Mouse (Mus musculus): ENCODE measurements at regions not wholly inside any gene's neighbourhood (a gene's known extent, or its start where the extent isn't known, plus 50 kb on each side); places are given as distances from the start of the nearest gene placed in this dataset.

- H3K36me3 ChIP-seq (replicated peaks in 1 of 2; ENCODE audit: control insufficient read depth in 1 of 2, insufficient read depth in 1 of 2, low read length in 1 of 2): no peaks in the 10 kb centered on the region
- dilution Hi-C loops (cut with MboI; ENCODE audit: extremely low pct_ligation_motif_present, extremely low pct_unique_long_range_greater_than_20kb, low sequenced_read_pairs): no loop called here
- H3K4me1 ChIP-seq (ENCODE audit: control insufficient read depth in 1 of 2, insufficient read depth in 2 of 2): peaks cover 31 to 54% of the 10 kb centered on the region in 2 experiments
- DNase-seq (ENCODE audit: extremely low read depth): peak; percentile 61
- TF ChIP-seq USF1 (IDR thresholded peaks at IDR 0.05; ENCODE audit: low read depth, low read length) (peak; percentile 33; the same call in 1 of the 2 replicates), UBTF (IDR thresholded peaks at IDR 0.05; ENCODE audit: low read depth, low read length) (no peak), MYC (IDR thresholded peaks at IDR 0.05; ENCODE audit: low read depth, low read length) (peak; percentile 13; the same call in 1 of the 2 replicates), MAX (IDR thresholded peaks at IDR 0.05; ENCODE audit: low read length) (peak; percentile 77)
- no peaks in the 10 kb centered on the region for H3K9me3 ChIP-seq (replicated peaks; ENCODE audit: low read length)
- no peak overlapping the region for H3K9ac ChIP-seq (ENCODE audit: insufficient read depth, low read depth)
- H3K79me2 ChIP-seq (replicated peaks; ENCODE audit: control insufficient read depth, extremely low read depth, insufficient read depth, poor library complexity, severe bottlenecking): no peaks in the 10 kb centered on the region
- peak overlapping the region in 1 of 3 experiments; percentile 29 for H3K4me3 ChIP-seq (replicated peaks in 1 of 3; ENCODE audit: low read depth in 2 of 3, low read length in 2 of 3, poor library complexity in 1 of 3)
- H3K27me3 ChIP-seq (replicated peaks): no peaks in the 10 kb centered on the region
- no peak overlapping the region for H3K4me2 ChIP-seq (ENCODE audit: insufficient read depth, low read depth, poor library complexity, severe bottlenecking)
- in situ Hi-C loops (cut with MboI; ENCODE audit: low pct_ligation_motif_present, low pct_unique_long_range_greater_than_20kb, low sequenced_read_pairs): no loop called here
- H3K27ac ChIP-seq (ENCODE audit: insufficient read depth, low read depth): peak overlapping the region; percentile 18
Measured at GRCm38 (mm10) chr13:37658519-37658918, 119.7 kb upstream of the Rreb1 start.

GRCm38 (mm10) chr13:37660083-37660482, 118.1 kb upstream of the Rreb1 start:
- no peak for DNase-seq (ENCODE audit: extremely low read depth)
- TF ChIP-seq EP300 (IDR thresholded peaks at IDR 0.05; ENCODE audit: low read length) (no peak), RAD21 (IDR thresholded peaks at IDR 0.05; ENCODE audit: low read depth, low read length) (no peak)
- Histone ChIP-seq H3K4me1 (ENCODE audit: control insufficient read depth in 1 of 2, insufficient read depth in 2 of 2) (peaks cover 21 to 40% of the 10 kb centered on the region in 2 experiments), H3K79me2 (replicated peaks; ENCODE audit: control insufficient read depth, extremely low read depth, insufficient read depth, poor library complexity, severe bottlenecking) (no peaks in the 10 kb centered on the region), H3K27ac (ENCODE audit: insufficient read depth, low read depth) (no peak overlapping the region), H3K27me3 (replicated peaks) (no peaks in the 10 kb centered on the region), H3K36me3 (replicated peaks in 1 of 2; ENCODE audit: control insufficient read depth in 1 of 2, insufficient read depth in 1 of 2, low read length in 1 of 2) (no peaks in the 10 kb centered on the region), H3K4me3 (replicated peaks in 1 of 3; ENCODE audit: low read depth in 2 of 3, low read length in 2 of 3, poor library complexity in 1 of 3) (no peak overlapping the region), H3K4me2 (ENCODE audit: insufficient read depth, low read depth, poor library complexity, severe bottlenecking) (no peak overlapping the region), H3K9ac (ENCODE audit: insufficient read depth, low read depth) (no peak overlapping the region), H3K9me3 (replicated peaks; ENCODE audit: low read length) (no peaks in the 10 kb centered on the region)
- in situ Hi-C loops (cut with MboI; ENCODE audit: low pct_ligation_motif_present, low pct_unique_long_range_greater_than_20kb, low sequenced_read_pairs): no loop called here
- dilution Hi-C loops (cut with MboI; ENCODE audit: extremely low pct_ligation_motif_present, extremely low pct_unique_long_range_greater_than_20kb, low sequenced_read_pairs): no loop called here

- H3K27ac ChIP-seq (ENCODE audit: insufficient read depth, low read depth): no peak overlapping the region
- in situ Hi-C loops (cut with MboI; ENCODE audit: low pct_ligation_motif_present, low pct_unique_long_range_greater_than_20kb, low sequenced_read_pairs): no loop called here
- no peak for DNase-seq (ENCODE audit: extremely low read depth)
- H3K4me1 ChIP-seq (ENCODE audit: control insufficient read depth in 1 of 2, insufficient read depth in 2 of 2): peaks cover 21 to 40% of the 10 kb centered on the region in 2 experiments
- H3K27me3 ChIP-seq (replicated peaks): no peaks in the 10 kb centered on the region
- no peak overlapping the region for H3K9ac ChIP-seq (ENCODE audit: insufficient read depth, low read depth)
- no peaks in the 10 kb centered on the region for H3K36me3 ChIP-seq (replicated peaks in 1 of 2; ENCODE audit: control insufficient read depth in 1 of 2, insufficient read depth in 1 of 2, low read length in 1 of 2)
- dilution Hi-C loops (cut with MboI; ENCODE audit: extremely low pct_ligation_motif_present, extremely low pct_unique_long_range_greater_than_20kb, low sequenced_read_pairs): no loop called here
- H3K9me3 ChIP-seq (replicated peaks; ENCODE audit: low read length): no peaks in the 10 kb centered on the region
- no peak for TF ChIP-seq MYC (IDR thresholded peaks at IDR 0.05; ENCODE audit: low read depth, low read length)
- TF ChIP-seq SIN3A (IDR thresholded peaks at IDR 0.05; ENCODE audit: low read length): no peak
- no peak for TF ChIP-seq RCOR1 (conservative IDR thresholded peaks at IDR 0.05; ENCODE audit: low read depth, low read length)
- no peak for TF ChIP-seq JUND (conservative IDR thresholded peaks at IDR 0.05; ENCODE audit: low read depth, low read length)
- TF ChIP-seq RAD21 (IDR thresholded peaks at IDR 0.05; ENCODE audit: low read depth, low read length): no peak
- no peak overlapping the region for H3K4me3 ChIP-seq (replicated peaks in 1 of 3; ENCODE audit: low read depth in 2 of 3, low read length in 2 of 3, poor library complexity in 1 of 3)
- H3K4me2 ChIP-seq (ENCODE audit: insufficient read depth, low read depth, poor library complexity, severe bottlenecking): no peak overlapping the region
- no peaks in the 10 kb centered on the region for H3K79me2 ChIP-seq (replicated peaks; ENCODE audit: control insufficient read depth, extremely low read depth, insufficient read depth, poor library complexity, severe bottlenecking)
Measured at GRCm38 (mm10) chr13:37660668-37661067, 117.5 kb upstream of the Rreb1 start.
